Mouse (Mus musculus) lung, adult 2 months (tissue): ENCODE data around the gene Slc38a10.

Experiments
- CTCF ChIP-seq: fragments of 200-500 bp; IDR thresholded peaks from 2 replicates; pipeline ENCODE4 v1.5.1; 2011; ENCODE audit warnings: mild to moderate bottlenecking, low read length, control low read depth; ENCODE audit not compliant: insufficient read depth
- POLR2A ChIP-seq: fragments of 200-500 bp; IDR thresholded peaks from 2 replicates; pipeline ENCODE4 v1.6.1; 2011; ENCODE audit warnings: low read depth, mild to moderate bottlenecking, control low read depth, low read length, borderline replicate concordance; ENCODE audit errors: extremely low read depth

DNA sequence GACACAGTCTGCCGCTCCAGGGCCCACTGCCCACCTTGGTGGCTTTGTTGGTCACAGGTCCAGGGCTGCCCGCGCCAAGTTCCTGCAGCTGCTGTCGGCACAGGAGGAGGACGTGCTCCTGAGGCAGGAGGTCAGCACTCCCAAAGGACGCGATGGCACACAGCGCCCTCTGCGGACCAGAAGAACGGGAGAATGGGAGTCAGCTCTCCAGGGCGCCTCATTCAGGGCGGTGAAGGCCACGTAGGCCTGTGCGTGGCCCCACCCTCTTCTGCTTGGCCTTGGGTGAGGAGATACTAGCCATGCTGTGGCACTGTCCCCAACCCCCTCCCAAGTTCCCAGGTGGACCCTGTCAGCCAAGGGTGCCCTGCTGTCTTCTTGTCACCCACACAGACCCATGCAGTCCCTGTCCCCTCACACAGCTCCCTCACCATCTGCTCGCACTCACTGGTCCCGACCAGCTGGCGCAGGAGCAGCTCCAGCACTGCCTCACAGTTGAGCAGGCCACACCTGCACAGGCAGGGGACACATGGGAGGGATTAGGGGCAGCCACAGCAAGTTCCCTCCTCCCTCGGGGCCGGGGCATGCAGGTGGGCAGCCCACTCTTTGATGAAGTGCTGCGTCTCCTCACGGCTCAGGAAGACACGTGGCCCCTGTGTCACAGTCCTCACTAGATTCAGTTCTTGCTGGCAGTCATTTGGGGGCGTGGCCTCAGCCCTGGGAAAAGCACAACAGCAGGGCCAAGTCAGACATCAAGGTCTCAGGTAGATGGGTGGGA lies 58.1 kb downstream of the Slc38a10 start:
- TF ChIP-seq CTCF (no peak), POLR2A (no peak)
